ENCODE assay signal across 27 mouse cellular contexts in genomic region chr7:48864199-48864598, GRCm38 (mm10). TPM values are rescaled to one million over a fixed set of nuclear protein-coding genes. Genes with fewer than 3 reads are reported as not detected.
"Had no signal": no experiment of that assay in that cellular context is flagged by ENCODE, and none has a peak within 500 bp of the region (broad histone marks: within the 10 kb centered on the region; RNA-seq: fewer than 3 reads in every experiment).

No protein-coding gene starts in this region.

- H3K4me3 ChIP-seq: heart, adult 2 months; heart, embryonic 13.5 days; heart, embryonic 15.5 days; intestine, embryonic 15.5 days; layer of hippocampus, adult 2 months; left cerebral cortex, adult 2 months; limb, embryonic 10.5 days; limb, embryonic 12.5 days had no signal

- H3K4me2 ChIP-seq: heart, embryonic 11.5 days; heart, embryonic 13.5 days; heart, embryonic 15.5 days; hindbrain, embryonic 14.5 days; intestine, embryonic 15.5 days; limb, embryonic 12.5 days had no signal

- H3K4me1 ChIP-seq: intestine, embryonic 15.5 days; limb, embryonic 10.5 days; limb, embryonic 12.5 days had no signal

- DNase-seq: gastrocnemius, postnatal 14 days; gastrocnemius, postnatal 36 days; heart, postnatal 14 days; heart, postnatal 36 days; kidney, adult 18-20 months; kidney, adult 8-10 months; kidney, postnatal 10 days; kidney, postnatal 25 days; kidney, postnatal 4 days had no signal

- H3K9ac ChIP-seq: heart, embryonic 13.5 days; heart, embryonic 15.5 days; hindbrain, embryonic 14.5 days; intestine, embryonic 15.5 days; limb, embryonic 12.5 days had no signal

- H3K27me3 ChIP-seq: heart, embryonic 13.5 days; heart, embryonic 15.5 days; intestine, embryonic 15.5 days; limb, embryonic 12.5 days had no signal

- H3K9me3 ChIP-seq: heart, embryonic 13.5 days; heart, embryonic 15.5 days; intestine, embryonic 15.5 days; limb, embryonic 10.5 days; limb, embryonic 12.5 days had no signal

- H3K27ac ChIP-seq: heart, adult 2 months; heart, embryonic 15.5 days; hindbrain, embryonic 14.5 days; intestine, embryonic 15.5 days; layer of hippocampus, adult 2 months; left cerebral cortex, adult 2 months; limb, embryonic 10.5 days; limb, embryonic 12.5 days had no signal

- ATAC-seq: hindbrain, embryonic 16.5 days; inflammation-experienced regulatory T-cells, adult 6 months; intestine, embryonic 15.5 days; intestine, postnatal 0 days had no signal

RNA-seq across cellular contexts. Expression of gene Csrp3, which starts 16.4 kb away (rescaled TPM):
- total RNA-seq: layer of hippocampus, adult 2 months; layer of hippocampus, postnatal 10 days; layer of hippocampus, postnatal 25 days; left cerebral cortex, adult 2 months; left cerebral cortex, postnatal 14 days; left cerebral cortex, postnatal 36 days had no signal
- polyA plus RNA-seq: hindbrain, embryonic 11.5 days; hindbrain, embryonic 14.5 days; inflammation-experienced regulatory T-cells, adult 6 months had no signal
